Mouse (Mus musculus): ENCODE results near the gene Zfp52.
A peak's percentile ranks its signal among the peaks of the same experiment; 100 is the strongest.

Zfp52 gene

DNA sequence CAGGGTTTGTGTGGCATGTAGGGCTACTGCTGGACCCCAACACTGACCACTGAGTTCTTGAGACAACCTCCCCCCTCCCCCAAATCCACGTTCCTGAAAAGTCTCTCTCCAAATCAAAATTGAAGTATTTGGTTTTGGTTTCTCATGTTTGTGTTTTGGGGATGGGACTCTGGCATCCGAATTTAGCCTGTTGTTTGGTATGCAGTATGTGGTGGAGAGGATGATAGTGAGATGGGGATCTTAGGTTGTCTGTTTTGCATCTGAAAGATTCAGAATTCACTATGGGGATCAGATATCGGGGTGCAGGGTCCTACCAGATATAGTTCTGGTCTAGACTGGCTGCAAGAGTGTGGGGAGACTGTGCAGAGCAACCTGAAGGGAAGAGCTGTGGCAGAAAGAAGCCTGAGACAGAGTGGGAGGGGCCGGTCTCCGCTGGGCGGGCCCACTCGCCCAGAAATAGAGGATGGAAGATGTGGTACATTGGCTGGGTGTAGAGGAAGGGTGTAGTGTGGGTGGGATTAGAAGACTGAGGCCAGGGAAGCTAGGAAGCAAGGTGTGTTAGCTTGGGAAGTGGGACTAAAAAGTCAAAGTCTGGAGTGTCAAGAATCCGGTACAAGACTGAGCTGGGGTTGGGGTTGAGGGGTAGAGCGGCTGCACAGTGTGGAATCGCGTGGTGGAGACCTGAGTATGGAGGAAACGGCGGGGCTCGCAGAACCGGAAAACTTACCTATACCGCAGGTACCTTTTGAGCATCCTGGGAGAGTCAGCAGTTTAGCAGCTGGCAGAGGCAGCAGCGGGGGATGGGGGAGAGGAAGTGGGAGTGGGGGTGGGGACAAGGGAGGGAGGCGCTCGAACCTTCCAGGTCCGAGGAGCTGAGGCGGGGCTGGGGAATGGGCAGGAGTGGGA is at the start of gene Zfp52:
Gene Zfp52, plus strand, starts transcription at position 444 of the 906 bp plus-strand sequence.
- peak; percentile 65 to 71 for DNase-seq

DNA sequence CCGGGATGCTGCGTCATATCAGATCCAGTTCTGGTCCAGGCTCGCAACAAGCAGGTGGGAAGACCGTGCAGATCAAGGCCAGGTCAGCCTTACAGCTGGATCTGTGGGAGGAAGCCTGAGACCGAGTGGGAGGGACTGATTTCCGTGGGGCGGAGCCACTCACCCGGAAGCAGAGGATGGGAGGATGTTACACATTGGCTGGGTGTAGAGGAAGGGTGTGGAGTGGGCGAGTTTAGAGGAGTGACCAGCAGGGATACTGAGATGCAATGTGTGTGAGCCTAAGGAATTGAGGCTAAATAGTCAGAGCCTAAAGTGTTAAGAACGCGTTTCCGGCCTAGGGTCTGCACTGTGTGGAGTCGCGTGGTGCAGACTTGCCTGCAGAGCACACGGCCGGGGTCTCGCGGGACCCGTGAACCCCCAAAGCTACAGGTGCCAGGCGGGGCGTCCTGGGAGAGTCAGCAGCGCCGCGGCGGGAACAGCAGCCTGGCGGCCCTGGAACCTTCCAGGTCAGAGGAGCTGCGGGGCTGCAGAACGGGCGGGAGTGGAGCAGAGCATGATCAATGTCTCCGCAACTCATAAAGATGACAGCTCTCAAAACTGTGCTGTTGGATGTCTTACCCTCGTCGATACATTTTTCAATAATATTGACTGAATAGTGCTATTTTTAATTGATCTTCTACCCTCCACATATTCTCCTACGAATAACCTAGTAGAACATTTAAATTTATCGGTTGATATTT is 46.4 kb upstream of the Zfp52 start, which contains the start of gene Zfp53:
Gene Zfp53, plus strand, starts transcription at position 239 of the 740 bp plus-strand sequence.
- peak; percentile 79 to 84 for DNase-seq

DNA sequence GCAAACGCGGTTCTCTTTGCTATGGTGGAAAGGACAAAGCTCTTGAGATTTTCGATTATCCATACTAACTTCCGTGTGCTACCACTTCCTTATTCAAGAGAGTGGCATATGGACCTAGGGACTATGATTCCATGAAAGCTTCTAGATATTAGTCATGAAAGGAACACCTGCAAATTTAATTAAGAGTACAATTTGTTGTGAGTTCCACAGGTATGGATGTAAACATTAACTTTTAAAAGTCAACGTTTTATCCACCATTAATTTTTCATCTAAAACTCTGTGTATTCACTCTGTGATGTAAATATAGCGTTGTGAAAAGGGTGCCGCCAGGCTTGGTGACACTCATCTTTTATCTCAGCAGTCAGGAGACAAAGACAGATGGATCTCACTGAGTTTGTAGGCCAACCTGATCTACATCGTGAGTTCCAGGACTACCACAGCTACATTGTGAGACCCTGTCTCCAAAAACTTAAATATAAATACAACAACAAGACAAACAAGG is 45.8 kb upstream of the Zfp52 start:
- no peak for DNase-seq

DNA sequence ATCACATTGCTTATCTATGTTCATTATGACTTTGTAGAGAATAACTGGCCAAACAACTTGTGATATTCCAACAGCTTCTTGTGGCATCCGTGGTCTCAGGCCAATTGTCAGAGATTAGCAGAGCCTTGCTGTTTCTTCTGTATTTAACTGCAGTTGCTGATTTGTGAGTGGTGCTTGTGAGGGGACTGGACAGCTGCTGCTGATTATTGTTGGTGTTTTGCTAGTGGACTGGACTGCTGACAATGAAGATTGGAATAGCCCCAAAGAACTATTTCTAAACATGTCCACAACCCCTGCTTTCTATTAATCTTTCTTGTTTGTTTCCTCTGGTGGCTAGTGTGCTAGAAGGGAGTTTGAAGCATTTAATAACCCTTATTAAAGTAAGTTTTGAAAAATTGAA is 34.0 kb upstream of the Zfp52 start:
- DNase-seq, result no peak

DNA sequence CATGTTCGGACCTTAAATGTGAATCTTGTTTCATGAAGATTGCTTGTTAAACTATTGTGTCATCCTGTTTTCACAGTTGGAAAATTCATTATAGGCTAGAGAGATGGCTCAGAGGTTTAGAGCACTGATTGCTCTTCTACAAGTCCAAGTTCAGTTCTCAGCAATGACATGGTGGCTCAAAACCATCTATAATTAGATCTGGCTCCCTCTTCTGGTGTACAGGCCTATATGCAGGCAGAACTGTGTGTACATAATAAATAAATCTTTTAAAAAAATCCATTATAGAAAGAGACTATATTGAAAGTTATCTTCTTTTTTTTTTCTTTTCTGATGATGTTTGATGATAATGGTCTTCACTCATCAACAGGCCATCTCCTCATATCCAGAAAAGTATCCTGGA is 30.8 kb upstream of the Zfp52 start:
- DNase-seq, result no peak

DNA sequence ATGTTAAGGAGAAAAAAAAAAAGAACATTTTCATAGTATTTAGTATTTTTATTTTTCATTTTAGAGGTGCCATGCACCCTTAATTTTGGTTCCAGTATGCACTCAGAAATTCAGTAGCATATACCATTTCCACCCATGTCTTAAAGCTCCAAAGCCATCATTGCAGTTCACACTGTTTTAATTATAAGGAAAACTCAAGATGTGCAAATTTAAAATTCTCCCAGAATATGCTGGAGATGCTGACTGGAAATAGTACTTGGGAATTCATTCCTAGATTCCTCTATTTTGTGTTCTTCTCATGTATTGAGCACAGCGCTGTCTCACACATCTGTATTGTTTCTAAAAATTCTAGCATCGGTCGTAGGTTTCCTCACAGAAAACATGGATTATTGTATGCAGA is 29.1 kb upstream of the Zfp52 start:
- DNase-seq, result no peak

GRCm38 (mm10) chr17:21509756-21510155 is 25.6 kb upstream of the Zfp52 start:
- DNase-seq, result no peak

- DNase-seq, result peak; percentile 44 to 72
These were observed 19.8 kb upstream of the Zfp52 start for GRCm38 (mm10) chr17:21515403-21516105.

DNA sequence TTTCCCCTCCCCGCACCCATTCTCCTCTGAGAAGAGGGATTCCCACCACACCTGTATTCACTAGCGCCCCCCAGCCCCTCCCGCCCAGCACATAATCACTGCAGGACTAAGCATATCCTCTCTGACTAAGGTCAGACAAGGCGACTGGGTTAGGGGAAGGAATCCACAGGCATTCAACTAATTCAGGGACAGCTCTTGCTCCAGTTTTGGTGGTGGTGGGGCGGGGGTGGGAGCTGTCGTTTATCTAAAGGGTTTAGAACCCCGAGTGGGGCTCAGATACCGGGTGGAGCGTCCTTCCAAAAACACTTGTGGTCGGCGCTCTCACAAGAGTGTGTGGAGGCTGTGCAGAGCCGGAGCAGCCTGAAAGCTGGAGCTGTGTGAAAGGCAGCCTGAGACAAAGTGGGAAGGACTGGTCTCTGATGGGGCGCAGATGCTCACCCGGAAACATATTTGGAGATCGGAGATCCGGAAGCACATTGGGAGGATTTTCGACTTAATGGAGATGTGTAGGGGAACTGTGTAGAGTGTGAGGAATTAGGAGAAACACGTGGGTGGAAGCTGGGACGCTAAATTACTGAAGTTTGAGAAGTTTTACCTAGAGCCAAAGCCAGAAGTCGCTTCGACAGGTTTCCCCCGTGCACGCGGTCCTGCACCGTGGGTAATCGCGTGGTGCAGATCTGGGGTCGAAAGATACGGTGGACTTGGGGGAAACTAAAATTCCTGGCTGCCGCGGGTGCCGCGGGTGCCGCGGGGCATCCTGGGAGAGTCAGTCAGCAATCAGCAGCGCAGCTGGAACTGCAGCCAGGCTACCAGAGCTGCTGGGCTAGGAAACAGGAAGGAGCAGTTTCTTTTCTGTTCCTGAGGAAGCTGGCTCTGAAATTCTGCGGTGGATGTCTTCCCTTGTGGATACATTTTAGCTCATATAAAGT is 18.9 kb upstream of the Zfp52 start:
- peak; percentile 60 to 66 for DNase-seq

DNA sequence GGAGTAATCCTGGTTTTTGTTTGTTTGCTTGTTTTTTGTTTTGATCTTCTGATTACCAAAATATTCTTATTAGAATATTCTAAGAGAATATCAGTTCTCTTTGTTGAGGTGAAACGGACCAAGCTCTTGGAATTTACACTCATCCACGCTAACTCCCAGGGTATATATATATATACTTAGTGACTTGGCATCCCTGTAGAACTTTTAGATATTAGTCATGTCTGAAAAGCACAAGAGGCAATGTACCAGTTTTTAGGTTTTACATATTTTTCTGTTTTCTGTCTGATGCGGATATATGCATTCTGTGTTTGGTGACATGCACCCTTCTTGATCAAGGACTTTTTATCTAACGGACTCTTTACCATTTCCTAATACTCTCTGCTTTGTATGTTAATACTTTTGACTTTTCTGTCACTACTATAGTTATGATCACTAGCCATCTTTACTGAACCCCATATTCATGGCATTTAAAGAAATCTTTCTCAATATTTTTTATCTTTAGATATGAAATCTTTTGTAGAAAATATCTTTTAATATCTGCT is 18.1 kb upstream of the Zfp52 start:
- no peak for DNase-seq

DNA sequence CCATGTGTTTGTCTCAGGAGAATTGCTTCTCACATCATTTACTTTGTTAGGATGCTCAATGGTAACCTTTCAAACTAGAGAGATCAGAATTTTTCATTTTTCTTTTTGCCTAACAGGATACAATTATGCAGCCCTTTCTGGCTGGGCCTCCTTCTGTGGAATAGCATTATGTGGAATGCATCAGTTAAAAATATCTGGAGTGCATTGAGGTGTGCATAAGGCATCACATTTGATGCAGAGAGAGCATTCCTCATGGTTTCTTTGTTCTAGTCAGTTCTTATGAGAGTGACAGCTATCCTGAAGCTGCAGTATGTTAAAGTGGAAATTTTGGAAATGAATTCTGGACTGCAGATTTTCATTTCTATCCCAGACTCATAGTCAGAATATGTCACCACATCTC is 9.1 kb upstream of the Zfp52 start:
- DNase-seq, result no peak

- no peak for DNase-seq
These were observed 4.6 kb upstream of the Zfp52 start for GRCm38 (mm10) chr17:21530645-21531330.

- peak in 1 of 2 experiments; percentile 28 for DNase-seq
These were observed 3.7 kb upstream of the Zfp52 start for GRCm38 (mm10) chr17:21531621-21532020.

DNA sequence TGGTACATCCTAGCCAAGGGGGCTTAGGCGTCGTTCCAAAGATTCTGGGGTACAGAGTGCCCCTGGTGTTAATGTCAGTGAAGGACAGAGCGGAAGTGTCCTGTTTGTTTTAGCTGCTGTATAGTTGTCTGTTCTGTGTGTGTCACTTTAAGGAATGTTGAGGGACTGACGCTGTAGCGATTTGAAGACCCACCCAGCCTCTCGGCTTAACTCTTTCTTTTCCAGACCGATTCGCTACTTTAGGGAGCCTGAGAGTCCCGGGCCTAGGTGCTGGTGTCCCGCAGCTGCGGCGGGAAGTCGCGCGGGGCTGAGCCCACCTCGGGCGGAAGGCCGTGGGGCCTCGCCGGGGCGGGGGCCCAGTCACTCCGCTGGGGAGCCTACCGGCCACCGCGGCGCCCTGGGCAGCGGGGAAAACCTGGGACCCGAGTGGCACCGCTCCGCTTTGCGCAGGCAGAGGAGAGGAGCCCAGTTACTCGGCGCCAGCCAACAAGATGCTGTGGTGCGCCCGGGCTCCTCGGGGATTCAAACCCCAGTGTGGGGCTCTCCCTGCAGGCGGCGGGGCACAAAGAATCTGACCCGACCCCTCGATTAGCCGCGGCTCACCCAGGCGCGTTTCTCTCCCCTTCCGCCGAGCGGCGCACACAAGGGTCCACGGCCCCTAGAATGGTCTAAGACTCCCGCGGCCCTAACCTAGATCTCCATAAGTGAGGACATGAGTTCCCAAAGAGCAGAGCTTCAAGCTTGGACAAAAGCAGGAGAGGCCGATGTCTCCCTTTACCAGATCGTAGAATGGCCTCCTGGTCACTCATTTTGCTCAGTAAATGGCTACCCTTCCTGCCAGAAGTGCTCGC is 3.0 kb upstream of the Zfp52 start:
- DNase-seq, result peak; percentile 80 to 87

- no peak for DNase-seq
These were observed 1.4 kb upstream of the Zfp52 start for GRCm38 (mm10) chr17:21533961-21534360.

DNA sequence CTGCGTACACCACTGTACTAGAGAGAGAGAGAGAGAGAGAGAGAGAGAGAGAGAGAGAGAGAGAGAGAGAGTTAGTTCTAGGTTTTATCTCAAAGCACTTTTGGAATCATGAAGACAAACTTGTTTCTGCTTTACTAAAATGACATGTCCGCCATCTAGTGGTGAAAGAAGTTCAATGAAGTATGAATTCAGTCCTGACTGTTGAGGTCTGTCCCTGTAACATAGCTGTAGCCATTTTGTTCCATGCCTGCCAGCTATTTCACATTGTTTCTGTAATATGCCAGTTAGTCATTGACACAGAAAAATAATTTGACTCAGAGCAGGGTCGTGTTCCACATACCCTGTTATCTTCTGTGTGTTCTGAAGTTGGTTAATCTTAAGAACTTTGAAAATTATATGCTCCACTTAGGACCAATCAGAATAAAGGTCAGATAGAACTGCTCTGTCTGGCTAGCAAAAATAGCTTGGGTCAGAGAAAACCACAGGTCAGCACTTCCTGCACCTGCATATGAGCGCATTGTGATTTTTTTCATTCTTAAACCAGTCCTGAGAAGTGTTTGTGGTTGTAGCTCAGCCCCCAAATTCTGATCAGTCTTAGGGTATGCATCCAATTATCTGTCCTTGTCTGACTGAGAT is 761 bp upstream of the Zfp52 start:
- peak; percentile 20 to 40 for DNase-seq

- DNase-seq, result no peak
These were observed 757 bp downstream of the Zfp52 start for GRCm38 (mm10) chr17:21536096-21536495.

GRCm38 (mm10) chr17:21536676-21537075 is 1.3 kb downstream of the Zfp52 start:
- no peak for DNase-seq

GRCm38 (mm10) chr17:21557831-21558230 is 22.5 kb downstream of the Zfp52 start:
- peak in 1 of 2 experiments; percentile 62 for DNase-seq
